Mouse (Mus musculus): Measurements from ENCODE around the gene Crmp1. TPM values are rescaled to one million over a fixed set of nuclear protein-coding genes. Genes with fewer than 3 reads are reported as not detected.

Gene Crmp1
- total RNA-seq (2014; rRNA removed) (954 and 1,050 TPM in 2 replicates), polyA plus RNA-seq (2015; fragmentation: Nextera tagmentation; extraction: Ambion mirVana) (851 and 872 TPM in 2 replicates)

GRCm38 (mm10) chr5:37241651-37242151, at the start of gene Crmp1:
Gene Crmp1, plus strand, starts transcription at chr5:37241940.
- H3K4me1 ChIP-seq (ENCODE audit: insufficient read depth, low read length) = peaks cover 8% of the 10 kb centered on the region; the same call in 1 of the 2 replicates
- no peak for TF ChIP-seq CTCF (IDR thresholded peaks at IDR 0.05)
- peak; percentile 92 for DNase-seq (ENCODE audit: low spot score)

GRCm38 (mm10) chr5:37196196-37196595, 45.5 kb upstream of the Crmp1 start:
- Histone ChIP-seq H3K9me3 (ENCODE audit: low read length) (no peaks in the 10 kb centered on the region), H3K9ac (replicated peaks; ENCODE audit: low read length, poor library complexity, severe bottlenecking) (no peak overlapping the region), H3K27ac (ENCODE audit: low read depth, low read length) (no peak overlapping the region), H3K4me3 (ENCODE audit: low read depth, low read length) (no peak overlapping the region), H3K36me3 (ENCODE audit: insufficient read depth, low read length) (0 out of 2 replicates have a peak, but pooled peaks cover 4% of the 10 kb centered on the region), H3K4me1 (ENCODE audit: insufficient read depth, low read length) (peaks cover 7% of the 10 kb centered on the region; the same call in 1 of the 2 replicates), H3K4me2 (ENCODE audit: low read depth, low read length, poor library complexity, severe bottlenecking) (no peak overlapping the region), H3K27me3 (ENCODE audit: insufficient read depth, low read length) (no peaks in the 10 kb centered on the region)
- DNase-seq (ENCODE audit: low spot score) (no peak), ATAC-seq (ENCODE audit: low FRiP score) (no peak)
- no peak for TF ChIP-seq CTCF (IDR thresholded peaks at IDR 0.05)
- 60% methylated on average over 8 of the region's 8 CpGs for WGBS

More at GRCm38 (mm10) chr5:37241651-37242151, at the start of gene Crmp1:
- Histone ChIP-seq H3K4me2 (ENCODE audit: low read depth, low read length, poor library complexity, severe bottlenecking) (peak within 1 kb of the TSS; percentile 85), H3K9me3 (ENCODE audit: low read length) (no peaks in the 10 kb centered on the region), H3K27ac (ENCODE audit: low read depth, low read length) (peak within 1 kb of the TSS; percentile 97), H3K36me3 (ENCODE audit: insufficient read depth, low read length) (no peaks in the 10 kb centered on the region), H3K27me3 (ENCODE audit: insufficient read depth, low read length) (no peaks in the 10 kb centered on the region), H3K4me3 (ENCODE audit: low read depth, low read length) (peak within 1 kb of the TSS; percentile 90), H3K9ac (replicated peaks; ENCODE audit: low read length, poor library complexity, severe bottlenecking) (peak within 1 kb of the TSS; percentile 96)
- ATAC-seq (ENCODE audit: low FRiP score) = peak; percentile 81
- WGBS = under 1% methylated on average over 36 of the region's 56 CpGs

GRCm38 (mm10) chr5:37196666-37197250, 45.0 kb upstream of the Crmp1 start:
- H3K9ac ChIP-seq (replicated peaks; ENCODE audit: low read length, poor library complexity, severe bottlenecking) = no peak overlapping the region
- ATAC-seq (ENCODE audit: low FRiP score) (no peak), DNase-seq (ENCODE audit: low spot score) (peak; percentile 65)
- H3K27me3 ChIP-seq (ENCODE audit: insufficient read depth, low read length) = no peaks in the 10 kb centered on the region
- WGBS = 67% methylated on average over 10 of the region's 10 CpGs
- H3K9me3 ChIP-seq (ENCODE audit: low read length) = no peaks in the 10 kb centered on the region
- TF ChIP-seq CTCF (IDR thresholded peaks at IDR 0.05) = no peak
- H3K36me3 ChIP-seq (ENCODE audit: insufficient read depth, low read length) = 0 out of 2 replicates have a peak, but pooled peaks cover 4% of the 10 kb centered on the region
- H3K27ac ChIP-seq (ENCODE audit: low read depth, low read length) = no peak overlapping the region
- no peak overlapping the region for H3K4me3 ChIP-seq (ENCODE audit: low read depth, low read length)
- peaks cover 7% of the 10 kb centered on the region; the same call in 1 of the 2 replicates for H3K4me1 ChIP-seq (ENCODE audit: insufficient read depth, low read length)
- no peak overlapping the region for H3K4me2 ChIP-seq (ENCODE audit: low read depth, low read length, poor library complexity, severe bottlenecking)

- peak; percentile 54; the same call in 1 of the 2 replicates for ATAC-seq (ENCODE audit: low FRiP score)
- Histone ChIP-seq H3K36me3 (ENCODE audit: insufficient read depth, low read length) (0 out of 2 replicates have a peak, but pooled peaks cover 4% of the 10 kb centered on the region), H3K9me3 (ENCODE audit: low read length) (no peaks in the 10 kb centered on the region), H3K4me3 (ENCODE audit: low read depth, low read length) (no peak overlapping the region), H3K4me1 (ENCODE audit: insufficient read depth, low read length) (peaks cover 7% of the 10 kb centered on the region; the same call in 1 of the 2 replicates), H3K9ac (replicated peaks; ENCODE audit: low read length, poor library complexity, severe bottlenecking) (no peak overlapping the region), H3K4me2 (ENCODE audit: low read depth, low read length, poor library complexity, severe bottlenecking) (no peak overlapping the region), H3K27ac (ENCODE audit: low read depth, low read length) (0 out of 2 replicates have a peak overlapping the region, but pooled peaks have one; percentile 38), H3K27me3 (ENCODE audit: insufficient read depth, low read length) (no peaks in the 10 kb centered on the region)
- WGBS = 64% methylated on average over 3 of the region's 3 CpGs
- TF ChIP-seq CTCF (IDR thresholded peaks at IDR 0.05) = no peak
- DNase-seq (ENCODE audit: low spot score) = peak; percentile 73
Measured at GRCm38 (mm10) chr5:37197423-37197822, 44.3 kb upstream of the Crmp1 start.

GRCm38 (mm10) chr5:37198011-37198688, 43.6 kb upstream of the Crmp1 start:
- DNase-seq (ENCODE audit: low spot score) = peak; percentile 66
- H3K9me3 ChIP-seq (ENCODE audit: low read length) = no peaks in the 10 kb centered on the region
- no peak overlapping the region for H3K4me2 ChIP-seq (ENCODE audit: low read depth, low read length, poor library complexity, severe bottlenecking)
- H3K27me3 ChIP-seq (ENCODE audit: insufficient read depth, low read length) = no peaks in the 10 kb centered on the region
- H3K27ac ChIP-seq (ENCODE audit: low read depth, low read length) = no peak overlapping the region
- no peak overlapping the region for H3K4me3 ChIP-seq (ENCODE audit: low read depth, low read length)
- peaks cover 7% of the 10 kb centered on the region; the same call in 1 of the 2 replicates for H3K4me1 ChIP-seq (ENCODE audit: insufficient read depth, low read length)
- 30% methylated on average over 2 of the region's 2 CpGs for WGBS
- H3K36me3 ChIP-seq (ENCODE audit: insufficient read depth, low read length) = 0 out of 2 replicates have a peak, but pooled peaks cover 4% of the 10 kb centered on the region
- no peak overlapping the region for H3K9ac ChIP-seq (replicated peaks; ENCODE audit: low read length, poor library complexity, severe bottlenecking)
- no peak for ATAC-seq (ENCODE audit: low FRiP score)
- no peak for TF ChIP-seq CTCF (IDR thresholded peaks at IDR 0.05)
